Mouse (Mus musculus) limb, embryonic 14.5 days (tissue): ENCODE measurements at regions not wholly inside any gene's neighbourhood (a gene's known extent, or its start where the extent isn't known, plus 50 kb on each side); places are given as distances from the start of the nearest gene placed in this dataset.

Source experiments
- ATAC-seq: fragments of 200-750 bp; cut with Nextera tagmentation; 2 replicates; pipeline ENCODE4 v1.8.0; 2017; ENCODE audit warnings: low read depth, moderate number of reproducible peaks, moderate TSS enrichment; ENCODE audit not compliant: low FRiP score
- DNase-seq: peaks from one replicate; pipeline ENCODE4 v3.0.0-alpha.2; 2015; ENCODE audit warnings: low spot score
- H3K27ac ChIP-seq: fragments of 300-500 bp; sonication (generic); replicated peaks from 2 replicates; pipeline ENCODE4 v1.5.1; 2014; ENCODE audit warnings: low read depth, mild to moderate bottlenecking, low read length, moderate library complexity, mixed read lengths
- H3K27me3 ChIP-seq: fragments of 300-500 bp; sonication (generic); 2 replicates; pipeline ENCODE4 v1.6.1; 2014; ENCODE audit warnings: low read length, mixed read lengths; ENCODE audit not compliant: control insufficient read depth, insufficient read depth
- H3K36me3 ChIP-seq: fragments of 300-500 bp; sonication (generic); 2 replicates; pipeline ENCODE4 v1.6.1; 2014; ENCODE audit warnings: mild to moderate bottlenecking, low read length, moderate library complexity, mixed read lengths; ENCODE audit not compliant: control insufficient read depth, insufficient read depth
- H3K4me1 ChIP-seq: fragments of 300-500 bp; sonication (generic); 2 replicates; pipeline ENCODE4 v1.6.1; 2014; ENCODE audit warnings: antibody characterized with exemption, low read length, mixed read lengths; ENCODE audit not compliant: control insufficient read depth, insufficient read depth
- H3K4me2 ChIP-seq: fragments of 300-500 bp; sonication (generic); replicated peaks from 2 replicates; pipeline ENCODE4 v1.6.1; 2014; ENCODE audit warnings: low read depth, mild to moderate bottlenecking, low read length, moderate library complexity; ENCODE audit not compliant: severe bottlenecking
- H3K4me3 ChIP-seq: fragments of 300-500 bp; sonication (generic); replicated peaks from 2 replicates; pipeline ENCODE4 v1.5.1; 2014; ENCODE audit warnings: low read length
- H3K9ac ChIP-seq: fragments of 300-500 bp; sonication (generic); 2 replicates; pipeline ENCODE4 v1.6.1; 2014; ENCODE audit warnings: mild to moderate bottlenecking, low read depth, low read length, moderate library complexity; ENCODE audit not compliant: severe bottlenecking
- H3K9me3 ChIP-seq: fragments of 300-500 bp; sonication (generic); 2 replicates; pipeline ENCODE4 v1.6.1; 2016; ENCODE audit warnings: low read length; ENCODE audit not compliant: control insufficient read depth
- POLR2A ChIP-seq: fragments of 200-500 bp; IDR thresholded peaks from 2 replicates; pipeline ENCODE4 v1.8.0; 2012; ENCODE audit warnings: inconsistent platforms, mild to moderate bottlenecking, moderate library complexity, borderline replicate concordance; ENCODE audit not compliant: insufficient read depth, insufficient read length; ENCODE audit errors: extremely low read depth
- WGBS: fragments of 180-500 bp; shearing (Covaris S2); extraction: QIAGEN DNeasy Blood & Tissue Kit; methylation state at CpG from one replicate; pipeline ENCODE4 v1.1.7; 2014; 5-methylcytosine and 5-hydroxymethylcytosine counted together

- H3K9ac ChIP-seq, result no peak overlapping the region
- H3K27me3 ChIP-seq, result no peaks in the 10 kb centered on the region
- peaks cover 13% of the 10 kb centered on the region for H3K4me1 ChIP-seq
- H3K9me3 ChIP-seq, result no peaks in the 10 kb centered on the region
- WGBS, result 91% methylated on average over 12 of the region's 12 CpGs
- H3K27ac ChIP-seq, result no peak overlapping the region
- H3K36me3 ChIP-seq, result no peaks in the 10 kb centered on the region
- ATAC-seq, result no peak
- no peak for TF ChIP-seq POLR2A
- no peak overlapping the region for H3K4me2 ChIP-seq
- H3K4me3 ChIP-seq, result no peak overlapping the region
- no peak for DNase-seq
Observed at GRCm38 (mm10) chr2:133371490-133372215, 180.3 kb upstream of the Bmp2 start.

GRCm38 (mm10) chr2:133373543-133373942, 178.4 kb upstream of the Bmp2 start:
- no peaks in the 10 kb centered on the region for H3K9me3 ChIP-seq
- no peak for TF ChIP-seq POLR2A
- no peak overlapping the region for H3K27ac ChIP-seq
- H3K9ac ChIP-seq, result no peak overlapping the region
- H3K4me2 ChIP-seq, result no peak overlapping the region
- ATAC-seq (no peak), DNase-seq (no peak)
- 23% methylated on average over 4 of the region's 4 CpGs for WGBS
- H3K36me3 ChIP-seq, result no peaks in the 10 kb centered on the region
- H3K4me3 ChIP-seq, result no peak overlapping the region
- no peaks in the 10 kb centered on the region for H3K27me3 ChIP-seq
- peaks cover 13% of the 10 kb centered on the region for H3K4me1 ChIP-seq

GRCm38 (mm10) chr2:133381054-133381453, 170.9 kb upstream of the Bmp2 start:
- DNase-seq (no peak), ATAC-seq (no peak)
- H3K27me3 ChIP-seq, result no peaks in the 10 kb centered on the region
- no peaks in the 10 kb centered on the region for H3K9me3 ChIP-seq
- H3K27ac ChIP-seq, result no peak overlapping the region
- no peaks in the 10 kb centered on the region for H3K4me1 ChIP-seq
- TF ChIP-seq POLR2A, result no peak
- 79% methylated on average over 3 of the region's 3 CpGs for WGBS
- H3K4me2 ChIP-seq, result no peak overlapping the region
- H3K36me3 ChIP-seq, result no peaks in the 10 kb centered on the region
- H3K9ac ChIP-seq, result no peak overlapping the region
- H3K4me3 ChIP-seq, result no peak overlapping the region

GRCm38 (mm10) chr2:133383135-133383920, 168.6 kb upstream of the Bmp2 start:
- no peaks in the 10 kb centered on the region for H3K4me1 ChIP-seq
- no peak overlapping the region for H3K27ac ChIP-seq
- 88% methylated on average over 3 of the region's 3 CpGs for WGBS
- H3K27me3 ChIP-seq, result no peaks in the 10 kb centered on the region
- no peak overlapping the region for H3K9ac ChIP-seq
- ATAC-seq, result no peak
- H3K9me3 ChIP-seq, result no peaks in the 10 kb centered on the region
- H3K4me3 ChIP-seq, result no peak overlapping the region
- no peak for TF ChIP-seq POLR2A
- H3K4me2 ChIP-seq, result no peak overlapping the region
- no peak for DNase-seq
- no peaks in the 10 kb centered on the region for H3K36me3 ChIP-seq

- 47% methylated on average over 2 of the region's 2 CpGs for WGBS
- ATAC-seq, result no peak
Observed at GRCm38 (mm10) chr2:133385297-133385696, 166.7 kb upstream of the Bmp2 start.

More at GRCm38 (mm10) chr2:133385297-133385696, 166.7 kb upstream of the Bmp2 start:
- DNase-seq, result no peak
- H3K9ac ChIP-seq, result no peak overlapping the region
- H3K9me3 ChIP-seq, result no peaks in the 10 kb centered on the region
- no peaks in the 10 kb centered on the region for H3K36me3 ChIP-seq
- no peak overlapping the region for H3K4me2 ChIP-seq
- no peak overlapping the region for H3K27ac ChIP-seq
- no peaks in the 10 kb centered on the region for H3K27me3 ChIP-seq
- H3K4me3 ChIP-seq, result no peak overlapping the region
- no peak for TF ChIP-seq POLR2A
- no peaks in the 10 kb centered on the region for H3K4me1 ChIP-seq
